Mouse (Mus musculus) left cerebral cortex, adult 11 months (tissue): ENCODE results near the gene Ptcd2.
A peak's percentile ranks its signal among the peaks of the same experiment; 100 is the strongest.

Source experiments
- DNase-seq: peaks from one replicate; pipeline ENCODE4 v3.0.0; 2022; ENCODE audit warnings: low spot score

Gene Ptcd2

DNA sequence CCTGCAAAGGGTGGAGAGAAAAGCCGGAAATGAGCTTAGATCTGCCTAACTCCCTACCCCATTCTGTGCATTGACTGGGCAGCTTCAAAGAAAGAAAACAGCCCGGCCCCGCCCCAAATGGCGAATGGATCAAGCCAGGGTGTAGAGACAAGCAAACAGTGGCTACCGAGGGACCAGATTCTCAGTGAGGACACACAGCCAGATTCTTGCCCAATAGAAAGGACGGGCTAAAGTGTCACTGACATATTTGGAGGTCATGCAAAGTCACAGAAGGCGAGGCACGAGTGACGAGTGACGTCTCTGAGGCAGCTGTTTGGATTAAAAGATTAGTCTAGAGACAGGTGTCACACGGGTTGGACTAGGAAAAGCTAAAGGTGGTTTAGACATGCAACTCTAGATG is 40.1 kb downstream of the Ptcd2 start:
- DNase-seq: no peak

DNA sequence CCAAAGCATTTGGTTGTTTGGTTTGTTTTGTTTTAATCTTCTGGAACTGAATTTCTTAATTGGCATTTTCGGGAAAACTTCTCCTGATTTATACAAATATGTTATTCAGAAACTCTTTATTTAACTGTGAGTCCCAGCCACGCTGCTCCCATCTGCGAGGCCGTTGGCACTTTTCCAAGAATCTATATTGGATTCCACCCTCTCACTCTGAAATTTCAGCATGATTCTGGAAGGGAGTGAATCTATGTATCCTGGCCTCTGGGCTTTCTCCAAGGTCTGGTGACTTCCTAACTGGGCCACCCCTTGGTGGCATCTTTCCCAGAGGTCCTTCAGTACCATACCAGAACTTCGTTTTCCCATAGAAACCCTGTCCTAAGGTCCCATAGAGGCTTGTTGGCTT is 40.7 kb downstream of the Ptcd2 start:
- DNase-seq: peak; percentile 40

DNA sequence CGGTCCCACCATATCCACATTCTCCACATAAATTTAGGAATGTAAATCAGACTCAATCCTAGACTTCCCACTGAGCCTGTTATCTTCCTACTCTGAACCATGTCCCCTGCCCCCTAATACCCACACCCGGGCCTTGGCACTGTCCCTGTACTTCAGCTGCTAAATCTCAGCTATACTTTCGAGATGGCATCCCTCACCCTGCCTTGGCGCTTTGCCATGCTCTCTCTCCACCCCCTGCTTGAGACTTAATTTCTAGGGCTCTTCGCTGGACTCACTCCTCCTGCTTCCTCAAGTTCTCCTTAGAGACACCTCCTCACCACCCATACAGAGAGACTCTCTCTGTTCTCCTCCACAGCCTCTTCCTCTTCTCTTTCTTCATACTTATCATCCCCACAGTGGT is 44.6 kb downstream of the Ptcd2 start:
- no peak for DNase-seq

DNA sequence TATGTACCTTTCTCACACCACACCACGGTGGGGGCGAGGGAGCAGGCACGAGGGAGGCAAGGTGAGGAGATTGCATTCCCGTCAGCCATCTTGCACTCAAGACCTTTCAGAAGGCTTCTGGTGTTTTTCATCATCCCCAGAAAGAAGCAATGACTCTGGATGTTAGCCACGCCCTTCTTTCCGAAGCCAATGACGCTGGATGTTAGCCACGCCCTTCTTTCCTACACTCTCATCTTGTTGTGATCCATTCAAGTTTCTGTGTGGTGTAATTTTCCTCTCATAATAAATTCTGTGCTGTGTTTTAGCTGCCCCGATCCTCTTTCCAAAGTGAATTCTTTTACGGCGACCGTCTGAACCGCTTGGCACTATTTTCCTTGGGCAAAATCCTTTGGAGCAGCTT is 50.3 kb downstream of the Ptcd2 start:
- no peak for DNase-seq

DNA sequence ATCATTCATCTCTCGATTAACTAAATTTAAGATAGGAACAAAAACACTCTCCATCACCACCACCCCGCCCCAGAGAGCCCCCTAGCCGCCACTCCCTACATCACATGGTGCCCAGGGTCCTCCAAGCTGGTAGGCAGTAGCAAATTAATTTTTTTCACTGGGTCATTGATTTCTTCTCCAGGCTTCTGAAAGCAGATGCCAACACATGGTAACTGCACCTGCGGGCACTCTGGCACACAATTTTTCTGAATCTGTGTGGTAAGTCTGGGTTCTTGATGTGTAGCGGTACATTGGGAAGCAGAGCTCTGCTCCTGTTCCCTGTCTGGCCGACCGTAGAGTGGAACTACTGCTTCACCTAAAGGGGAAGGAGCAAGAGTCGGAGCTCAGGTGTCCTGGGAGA is 53.7 kb downstream of the Ptcd2 start:
- no peak for DNase-seq

DNA sequence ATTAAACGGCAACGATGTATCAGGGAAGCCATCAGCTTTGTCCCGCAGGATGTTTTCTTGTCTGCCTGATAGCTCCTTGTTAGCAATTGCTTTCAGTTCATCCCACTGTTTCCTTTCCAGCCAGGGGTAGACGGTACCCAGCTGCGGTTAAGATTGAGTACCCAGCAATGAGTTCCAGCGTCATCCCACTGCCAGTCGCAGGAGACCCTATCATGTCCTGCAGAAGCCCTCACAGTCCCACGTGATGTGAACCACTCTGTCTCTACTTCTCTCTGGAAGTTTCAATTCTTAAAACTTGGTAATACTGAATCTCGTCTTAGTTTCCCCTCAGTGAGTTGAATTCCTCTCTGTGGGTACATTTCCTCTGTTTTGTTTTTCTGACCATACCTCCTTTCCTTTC is 56.7 kb downstream of the Ptcd2 start:
- no peak for DNase-seq

DNA sequence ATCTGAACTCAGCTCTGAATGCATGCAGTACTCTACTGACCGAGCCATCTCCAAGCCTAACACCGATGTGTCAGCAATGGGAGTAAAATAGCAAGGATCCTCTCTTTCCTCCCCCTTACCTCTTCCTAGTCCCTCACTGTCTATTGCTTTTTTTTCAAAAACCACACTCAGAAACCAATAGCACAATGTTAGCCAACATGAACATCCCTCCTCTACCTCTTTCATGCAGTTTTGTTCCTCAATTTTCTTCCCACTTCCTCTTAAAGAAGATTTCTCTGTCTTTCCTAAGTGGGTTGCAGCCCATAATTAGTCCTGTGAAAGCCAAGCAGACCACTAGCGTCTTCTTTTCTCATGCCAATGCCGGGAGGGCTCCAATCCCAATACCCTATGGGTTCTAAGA is 57.3 kb downstream of the Ptcd2 start:
- DNase-seq: no peak

DNA sequence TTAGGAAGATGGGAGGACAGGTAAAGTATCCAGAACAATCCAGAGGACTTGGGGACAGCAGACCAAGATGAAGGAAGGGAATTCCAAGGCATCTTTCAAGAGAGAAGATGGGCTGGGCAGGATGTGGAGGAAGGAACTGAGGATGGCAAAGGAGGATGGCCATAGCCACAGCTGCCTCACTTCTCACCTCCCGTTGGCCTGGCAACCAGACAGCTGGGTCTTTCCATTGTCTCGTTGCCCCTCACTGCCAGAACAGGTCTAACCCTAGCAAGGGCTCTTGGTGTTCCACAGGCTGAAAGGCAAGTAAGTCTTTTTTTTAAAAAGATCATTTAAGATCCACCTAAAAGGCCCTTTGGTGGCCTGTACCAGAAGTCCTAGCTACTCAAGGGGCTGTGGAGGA is 59.3 kb downstream of the Ptcd2 start:
- no peak for DNase-seq

DNA sequence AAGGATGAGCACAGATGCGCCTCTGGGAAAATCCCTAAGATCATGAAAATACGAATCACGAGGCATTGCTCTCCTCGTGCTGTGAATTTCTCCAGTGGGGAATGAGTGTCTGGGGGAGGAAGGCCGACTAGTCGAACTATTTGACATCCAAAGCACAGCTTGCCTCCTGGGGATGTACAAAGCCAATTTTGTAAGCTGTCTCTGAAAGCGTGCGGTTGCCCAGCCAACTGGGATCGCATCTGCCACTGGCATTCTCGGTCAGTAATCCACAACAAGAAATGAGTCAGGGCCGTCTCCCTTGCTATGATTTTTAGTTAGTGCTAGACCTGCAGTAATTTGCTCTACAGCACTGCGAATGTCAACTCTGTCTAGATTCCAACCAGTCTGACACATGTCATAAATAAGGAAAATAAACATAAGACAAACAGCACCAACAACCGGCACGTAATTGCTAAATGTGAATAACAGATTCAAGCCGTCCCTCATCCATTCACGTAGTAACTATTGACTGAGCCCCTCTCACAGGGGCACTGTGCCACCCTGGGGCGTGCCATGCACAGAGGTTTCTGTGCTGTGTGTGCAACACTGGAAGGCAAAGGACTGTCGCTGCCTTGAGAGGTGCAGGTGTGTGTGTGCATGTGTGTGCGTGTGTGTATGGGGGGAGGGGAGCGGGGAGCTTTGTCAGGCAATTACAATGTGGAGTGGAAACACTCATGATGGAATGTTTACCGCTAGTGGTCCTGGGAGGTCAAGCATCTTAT is 59.9 kb downstream of the Ptcd2 start:
- peak; percentile 22 for DNase-seq

DNA sequence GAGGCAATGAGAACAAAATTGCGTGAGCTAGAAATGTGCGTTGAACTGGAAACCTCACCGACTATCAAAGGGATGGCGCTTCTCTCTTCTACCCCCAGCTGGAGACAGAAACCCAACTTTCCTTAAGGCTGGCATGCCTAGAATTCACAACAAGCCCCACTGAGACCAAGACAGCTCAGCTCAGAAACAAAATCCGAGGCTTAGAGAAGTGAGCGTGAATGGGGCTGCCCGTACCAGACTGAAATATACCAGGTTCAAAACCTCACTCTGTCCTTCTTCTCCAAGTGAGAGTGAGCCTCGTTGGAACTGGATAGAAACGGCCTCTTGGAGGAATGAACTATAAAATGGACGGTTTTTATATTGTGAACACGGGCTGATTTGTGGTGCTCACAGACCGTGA is 60.6 kb downstream of the Ptcd2 start:
- no peak for DNase-seq

DNA sequence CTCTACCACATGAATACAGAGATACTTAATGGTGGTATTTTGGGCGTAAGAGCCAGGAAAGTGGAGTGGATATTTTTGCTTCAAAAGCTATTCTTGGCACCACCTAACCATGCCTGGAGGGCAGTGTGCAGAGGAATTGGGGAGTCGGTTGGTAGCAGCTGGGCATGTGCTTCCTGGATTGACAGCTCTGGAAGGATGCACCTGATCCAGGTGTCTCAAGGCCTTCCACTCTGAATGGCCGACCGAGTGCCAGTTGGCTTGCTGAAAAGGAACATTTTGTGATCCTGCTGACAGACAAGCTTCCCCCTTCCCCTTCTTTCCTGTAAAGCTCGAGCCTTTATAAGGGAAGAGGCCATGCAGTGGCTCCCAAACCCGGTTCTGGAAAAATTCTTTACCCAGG is 61.5 kb downstream of the Ptcd2 start:
- DNase-seq: no peak

DNA sequence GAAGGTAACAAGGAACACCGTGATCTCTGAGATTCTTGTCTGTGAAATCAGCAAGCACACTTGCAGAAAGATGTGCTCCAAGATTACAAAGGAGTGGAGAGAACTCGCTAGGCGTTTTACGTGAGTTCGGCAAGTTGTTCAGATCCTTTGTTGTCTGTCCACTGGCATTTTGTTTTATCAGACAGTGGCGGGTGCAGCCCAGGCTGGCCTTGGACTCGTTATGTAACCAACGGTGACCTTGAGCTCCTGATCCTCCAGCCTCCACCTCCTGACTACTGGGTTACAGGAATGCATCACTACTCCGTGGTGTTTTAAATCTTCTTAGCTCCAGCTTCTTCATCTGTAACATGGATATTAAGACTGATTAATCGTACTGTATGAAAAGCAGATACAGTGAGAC is 65.2 kb downstream of the Ptcd2 start:
- DNase-seq: no peak

DNA sequence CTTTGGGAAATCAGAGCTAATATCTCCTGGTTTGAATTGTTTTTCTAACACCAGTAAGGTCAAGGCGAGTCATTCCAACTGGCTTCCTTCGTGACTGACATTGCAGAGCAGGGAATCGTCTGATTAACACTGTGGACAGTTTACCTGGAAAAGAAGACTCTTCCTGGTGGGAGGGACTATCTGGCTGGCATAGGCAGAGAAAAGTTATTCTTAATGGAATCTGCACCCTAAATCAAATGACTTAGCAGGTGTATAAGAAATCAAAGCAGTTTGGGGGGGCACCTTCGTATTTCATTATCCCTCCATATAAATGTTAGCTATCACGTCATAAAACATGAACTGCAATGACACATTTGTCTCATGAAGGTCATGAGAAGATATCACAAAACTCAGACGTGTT is 66.0 kb downstream of the Ptcd2 start:
- no peak for DNase-seq

DNA sequence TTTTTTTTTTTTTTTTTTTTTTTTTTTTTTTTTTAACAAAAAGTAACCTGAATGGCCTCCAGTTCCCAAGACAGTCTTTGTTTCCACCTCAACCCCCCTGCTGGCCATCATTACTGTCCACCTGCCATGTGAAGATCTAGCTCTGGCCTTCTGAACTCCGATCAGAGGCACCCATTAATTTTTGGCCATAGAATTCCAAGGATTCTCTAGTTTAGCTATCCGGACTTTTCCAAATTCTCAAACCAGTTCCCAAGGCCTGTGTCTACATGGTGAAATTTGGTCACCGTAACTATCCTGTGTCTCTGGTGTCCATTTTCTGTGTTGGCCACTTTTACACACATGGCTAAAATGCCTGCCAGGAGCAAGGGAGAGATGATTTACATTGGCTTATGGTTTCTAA is 67.0 kb downstream of the Ptcd2 start:
- no peak for DNase-seq

DNA sequence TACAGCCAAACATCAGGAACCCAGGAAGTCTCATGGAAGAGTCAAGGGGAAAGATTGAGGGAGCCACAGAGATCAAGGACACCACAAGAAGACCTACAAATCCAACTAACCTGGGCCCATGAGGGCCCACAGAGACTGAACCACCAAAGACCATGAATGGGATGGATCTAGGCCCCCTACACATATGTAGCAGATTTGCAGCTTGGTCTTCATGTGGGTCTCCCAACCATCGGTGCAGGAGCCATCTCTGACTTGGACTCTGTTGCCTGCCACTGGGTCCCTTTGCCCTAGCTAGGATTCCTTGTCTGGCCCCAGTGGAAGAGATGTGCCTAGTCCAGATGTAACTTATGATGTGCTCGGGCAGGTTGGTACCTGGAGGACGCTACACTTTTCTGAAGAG is 72.5 kb downstream of the Ptcd2 start:
- DNase-seq: no peak
